Mouse (Mus musculus) heart, embryonic 10.5 days (tissue): Measurements from ENCODE around the gene Dohh. TPM values are rescaled to one million over a fixed set of nuclear protein-coding genes. Genes with fewer than 3 reads are reported as not detected.

Experiments
- DNase-seq: peaks from one replicate; pipeline ENCODE4 v3.0.0-alpha.2; 2017; ENCODE audit warnings: low spot score
- H3K27ac ChIP-seq: fragments of 300-500 bp; sonication (generic); 2 replicates; pipeline ENCODE4 v1.5.1; 2016; ENCODE audit warnings: mild to moderate bottlenecking
- H3K27me3 ChIP-seq: fragments of 300-500 bp; sonication (generic); 2 replicates; pipeline ENCODE4 v1.6.1; 2016; ENCODE audit warnings: mild to moderate bottlenecking; ENCODE audit not compliant: poor library complexity, insufficient read depth, severe bottlenecking
- H3K36me3 ChIP-seq: fragments of 300-500 bp; sonication (generic); 2 replicates; pipeline ENCODE4 v1.6.1; 2016; ENCODE audit warnings: mild to moderate bottlenecking, moderate library complexity
- H3K4me1 ChIP-seq: fragments of 300-500 bp; sonication (generic); 2 replicates; pipeline ENCODE4 v1.6.1; 2016; ENCODE audit warnings: mild to moderate bottlenecking
- H3K4me3 ChIP-seq: fragments of 300-500 bp; sonication (generic); 2 replicates; pipeline ENCODE4 v1.5.1; 2016; ENCODE audit warnings: mild to moderate bottlenecking, moderate library complexity
- H3K9me3 ChIP-seq: fragments of 300-500 bp; sonication (generic); 2 replicates; pipeline ENCODE4 v1.6.1; 2016; ENCODE audit warnings: mild to moderate bottlenecking, moderate library complexity
- WGBS: fragments of 180-500 bp; shearing (Covaris S2); methylation state at CpG from one replicate; pipeline ENCODE4 v1.1.7; 2016; 5-methylcytosine and 5-hydroxymethylcytosine counted together
- polyA plus RNA-seq: library from polyadenylated mRNA; unstranded; fragments of >200 nt; fragmentation: Nextera tagmentation; extraction: Ambion mirVana; gene quantifications from 2 replicates; pipeline ENCODE4 v1.2.1, GENCODE M21; 2016

Gene Dohh
- polyA plus RNA-seq, 1 experiment from 2014 or later: 105 TPM

- Histone ChIP-seq H3K27me3 (peaks cover 78% of the 10 kb centered on the region), H3K4me1 (peaks cover 91% of the 10 kb centered on the region), H3K4me3 (0 out of 2 replicates have a peak overlapping the region, but pooled peaks have one; percentile 16), H3K27ac (0 out of 2 replicates have a peak overlapping the region, but pooled peaks have one; percentile 6), H3K9me3 (no peaks in the 10 kb centered on the region), H3K36me3 (peaks cover 41% of the 10 kb centered on the region)
- WGBS: 48% methylated on average over 18 of the region's 18 CpGs
- DNase-seq: no peak
Observed at GRCm38 (mm10) chr10:81404720-81405119, 20.5 kb downstream of the Dohh start.

- Histone ChIP-seq H3K27ac (peak overlapping the region; percentile 86; the same call in 1 of the 2 replicates), H3K4me3 (peak overlapping the region; percentile 7; the same call in 1 of the 2 replicates), H3K27me3 (peaks cover 68% of the 10 kb centered on the region), H3K4me1 (peaks cover 92% of the 10 kb centered on the region), H3K36me3 (peaks cover 31% of the 10 kb centered on the region), H3K9me3 (no peaks in the 10 kb centered on the region)
- WGBS: 39% methylated on average over 13 of the region's 13 CpGs
- DNase-seq: no peak
Observed at GRCm38 (mm10) chr10:81405588-81406201, 21.5 kb downstream of the Dohh start.

- DNase-seq: no peak
- Histone ChIP-seq H3K27me3 (peaks cover 63% of the 10 kb centered on the region), H3K4me3 (peak overlapping the region; percentile 54), H3K9me3 (no peaks in the 10 kb centered on the region), H3K27ac (peak overlapping the region; percentile 86), H3K36me3 (peaks cover 30% of the 10 kb centered on the region), H3K4me1 (peaks cover 92% of the 10 kb centered on the region)
- WGBS: 15% methylated on average over 24 of the region's 24 CpGs
Observed at GRCm38 (mm10) chr10:81406504-81407440, 22.5 kb downstream of the Dohh start.

- peak; percentile 93 for DNase-seq
- H3K36me3 ChIP-seq: peaks cover 29% of the 10 kb centered on the region
- H3K27ac ChIP-seq: peak overlapping the region; percentile 86
- H3K4me3 ChIP-seq: peak overlapping the region; percentile 54
- peaks cover 60% of the 10 kb centered on the region for H3K27me3 ChIP-seq
- peaks cover 92% of the 10 kb centered on the region for H3K4me1 ChIP-seq
- no peaks in the 10 kb centered on the region for H3K9me3 ChIP-seq
- 20% methylated on average over 31 of the region's 31 CpGs for WGBS
Observed at GRCm38 (mm10) chr10:81407539-81408423, 23.6 kb downstream of the Dohh start.

GRCm38 (mm10) chr10:81408424-81408729 lies 24.1 kb downstream of the Dohh start:
- Histone ChIP-seq H3K27ac (peak overlapping the region; percentile 86), H3K27me3 (peaks cover 54% of the 10 kb centered on the region), H3K9me3 (no peaks in the 10 kb centered on the region), H3K4me1 (peaks cover 92% of the 10 kb centered on the region), H3K36me3 (peaks cover 28% of the 10 kb centered on the region), H3K4me3 (peak overlapping the region; percentile 54; the same call in 1 of the 2 replicates)
- DNase-seq: no peak
- 29% methylated on average over 13 of the region's 13 CpGs for WGBS

GRCm38 (mm10) chr10:81408871-81409291 lies 24.7 kb downstream of the Dohh start:
- H3K27ac ChIP-seq: peak overlapping the region; percentile 86
- DNase-seq: peak; percentile 93
- H3K27me3 ChIP-seq: peaks cover 49% of the 10 kb centered on the region
- H3K4me1 ChIP-seq: peaks cover 93% of the 10 kb centered on the region
- H3K9me3 ChIP-seq: no peaks in the 10 kb centered on the region
- H3K4me3 ChIP-seq: peak overlapping the region; percentile 54
- WGBS: 10% methylated on average over 9 of the region's 9 CpGs
- H3K36me3 ChIP-seq: peaks cover 25% of the 10 kb centered on the region

- Histone ChIP-seq H3K27ac (peak overlapping the region; percentile 86), H3K36me3 (peaks cover 20% of the 10 kb centered on the region), H3K4me1 (peaks cover 93% of the 10 kb centered on the region), H3K9me3 (no peaks in the 10 kb centered on the region), H3K27me3 (peaks cover 45% of the 10 kb centered on the region), H3K4me3 (peak overlapping the region; percentile 54)
- no peak for DNase-seq
- WGBS: 21% methylated on average over 8 of the region's 8 CpGs
Observed at GRCm38 (mm10) chr10:81409330-81409729, 25.1 kb downstream of the Dohh start.

GRCm38 (mm10) chr10:81410350-81410749 lies 26.1 kb downstream of the Dohh start:
- Histone ChIP-seq H3K9me3 (no peaks in the 10 kb centered on the region), H3K27ac (peak overlapping the region; percentile 86), H3K36me3 (peaks cover 12% of the 10 kb centered on the region), H3K27me3 (peaks cover 35% of the 10 kb centered on the region), H3K4me3 (no peak overlapping the region), H3K4me1 (peaks cover 96% of the 10 kb centered on the region)
- WGBS: 58% methylated on average over 4 of the region's 4 CpGs
- DNase-seq: no peak

GRCm38 (mm10) chr10:81410981-81411380 lies 26.8 kb downstream of the Dohh start:
- DNase-seq: no peak
- no peaks in the 10 kb centered on the region for H3K9me3 ChIP-seq
- peaks cover 6% of the 10 kb centered on the region for H3K36me3 ChIP-seq
- 70% methylated on average over 9 of the region's 9 CpGs for WGBS
- peaks cover 28% of the 10 kb centered on the region for H3K27me3 ChIP-seq
- no peak overlapping the region for H3K4me3 ChIP-seq
- peaks cover 100% of the 10 kb centered on the region for H3K4me1 ChIP-seq
- peak overlapping the region; percentile 86 for H3K27ac ChIP-seq

GRCm38 (mm10) chr10:81411471-81412400 lies 27.5 kb downstream of the Dohh start:
- peak overlapping the region; percentile 35 for H3K4me3 ChIP-seq
- H3K9me3 ChIP-seq: no peaks in the 10 kb centered on the region
- DNase-seq: no peak
- peaks cover 4% of the 10 kb centered on the region; the same call in 1 of the 2 replicates for H3K36me3 ChIP-seq
- H3K27me3 ChIP-seq: peaks cover 21% of the 10 kb centered on the region
- H3K27ac ChIP-seq: peak overlapping the region; percentile 86
- 60% methylated on average over 18 of the region's 18 CpGs for WGBS
- peaks cover 100% of the 10 kb centered on the region for H3K4me1 ChIP-seq

- DNase-seq: no peak
- no peaks in the 10 kb centered on the region for H3K9me3 ChIP-seq
- H3K4me1 ChIP-seq: peaks cover 100% of the 10 kb centered on the region
- H3K27ac ChIP-seq: peak overlapping the region; percentile 86
- H3K4me3 ChIP-seq: 0 out of 2 replicates have a peak overlapping the region, but pooled peaks have one; percentile 35
- H3K27me3 ChIP-seq: peaks cover 19% of the 10 kb centered on the region
- 73% methylated on average over 16 of the region's 16 CpGs for WGBS
- no peaks in the 10 kb centered on the region for H3K36me3 ChIP-seq
Observed at GRCm38 (mm10) chr10:81412586-81413309, 28.5 kb downstream of the Dohh start.
